Mouse (Mus musculus) kidney, postnatal 4 days (tissue): ENCODE data around the gene Nucb1.
A peak's percentile ranks its signal among the peaks of the same experiment; 100 is the strongest.
"Not testable (repeated sequence)": the region's sequence is repeated elsewhere in the genome, so short reads cannot be mapped to it uniquely, and the experiment has no call there.

Experiments
- DNase-seq, 2 experiments: peaks; one replicate each; pipeline ENCODE4 v3.0.0; 2021; ENCODE audit warnings: mixed read lengths in 2 of 2

Gene Nucb1

GRCm38 (mm10) chr7:45488293-45489204, 21.7 kb downstream of the Nucb1 start, which contains the start of gene Dhdh:
TSS of gene Dhdh (minus strand) at chr7:45488805.
- DNase-seq = peak; percentile 71 to 81

DNA sequence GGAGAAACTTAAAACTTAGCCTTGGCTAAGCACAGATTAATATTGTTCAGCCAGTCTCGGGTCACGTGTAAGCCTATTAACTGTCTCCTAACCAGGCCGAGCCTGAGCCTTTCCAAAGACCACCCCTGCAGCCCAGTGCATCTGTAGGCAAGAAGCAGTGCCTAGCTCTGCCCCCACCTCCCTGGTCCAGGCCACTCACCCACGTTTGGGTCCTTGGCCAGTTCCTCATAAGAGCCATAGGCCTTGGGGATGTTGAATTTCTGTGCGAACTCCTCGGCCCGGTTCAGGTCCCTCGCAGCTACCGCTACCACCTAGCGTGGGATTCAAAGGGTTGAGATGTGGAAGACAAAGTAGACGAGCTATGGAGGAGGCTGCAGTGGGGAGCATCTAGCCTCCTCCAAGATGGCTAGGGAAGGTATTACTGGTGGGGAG, 22.3 kb downstream of the Nucb1 start:
- DNase-seq = no peak

GRCm38 (mm10) chr7:45486761-45487415, 23.3 kb downstream of the Nucb1 start, which contains the start of gene Gm45808:
TSS of gene Gm45808 (minus strand) at chr7:45486811.
- DNase-seq = no peak

- no peak for DNase-seq
Measured at GRCm38 (mm10) chr7:45486158-45486557, 24.0 kb downstream of the Nucb1 start.

GRCm38 (mm10) chr7:45484985-45485384, 25.2 kb downstream of the Nucb1 start:
- not testable (repeated sequence) for DNase-seq

DNA sequence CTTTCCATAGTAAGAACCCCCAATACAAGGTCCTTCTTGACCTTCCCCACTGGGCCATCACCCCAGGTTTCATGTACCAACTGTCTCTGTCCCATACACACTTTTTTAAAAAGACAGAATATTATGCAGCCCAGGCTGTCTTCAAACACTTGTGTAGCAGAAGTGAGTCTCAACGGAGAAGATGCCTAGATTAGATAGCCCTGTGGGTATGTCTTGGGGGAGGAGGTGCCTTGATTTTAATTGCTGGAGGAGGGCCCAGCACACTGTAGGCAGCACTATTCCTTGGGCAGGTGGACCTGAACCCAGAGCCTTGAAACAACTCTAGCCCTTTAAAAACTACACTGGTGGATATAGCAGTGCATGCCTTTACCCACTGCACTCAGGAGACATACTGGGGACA, 28.0 kb downstream of the Nucb1 start:
- DNase-seq = no peak

DNA sequence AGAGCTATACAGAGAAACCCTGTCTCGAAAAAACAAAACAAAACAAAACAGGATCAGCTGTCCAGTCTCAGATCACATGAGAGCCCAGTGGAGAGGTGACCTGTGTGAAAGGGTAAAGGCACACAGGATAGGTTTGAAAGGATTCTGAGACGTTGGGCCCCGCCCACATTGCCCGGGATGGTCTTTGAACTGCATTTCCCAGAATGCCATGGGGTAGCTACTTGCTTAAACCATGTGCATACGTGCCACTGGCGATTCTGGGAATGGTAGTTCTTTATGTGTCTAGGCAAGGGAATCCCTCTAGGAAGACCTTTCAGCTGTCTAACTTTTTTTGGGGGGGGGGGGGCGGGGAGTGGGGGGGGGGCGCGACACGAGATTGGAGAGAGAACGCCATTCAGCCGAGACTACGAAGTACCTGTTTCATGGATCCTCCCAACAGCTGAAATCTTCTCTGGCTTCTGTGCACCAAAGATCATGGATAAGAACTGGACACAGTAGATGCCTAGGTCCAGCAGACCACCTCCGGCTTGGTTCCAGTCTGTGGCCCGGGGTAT, 28.8 kb downstream of the Nucb1 start, which contains the start of gene Tulp2:
TSS of gene Tulp2 (plus strand) at position 504 of the 554 bp plus-strand sequence.
- DNase-seq = peak; percentile 73 to 79

GRCm38 (mm10) chr7:45480310-45480709, 29.9 kb downstream of the Nucb1 start:
- DNase-seq = not testable (repeated sequence)

- DNase-seq = no peak
Measured at GRCm38 (mm10) chr7:45478774-45479173, 31.4 kb downstream of the Nucb1 start.

GRCm38 (mm10) chr7:45477003-45477402, 33.2 kb downstream of the Nucb1 start:
- peak; percentile 76 to 81 for DNase-seq

DNA sequence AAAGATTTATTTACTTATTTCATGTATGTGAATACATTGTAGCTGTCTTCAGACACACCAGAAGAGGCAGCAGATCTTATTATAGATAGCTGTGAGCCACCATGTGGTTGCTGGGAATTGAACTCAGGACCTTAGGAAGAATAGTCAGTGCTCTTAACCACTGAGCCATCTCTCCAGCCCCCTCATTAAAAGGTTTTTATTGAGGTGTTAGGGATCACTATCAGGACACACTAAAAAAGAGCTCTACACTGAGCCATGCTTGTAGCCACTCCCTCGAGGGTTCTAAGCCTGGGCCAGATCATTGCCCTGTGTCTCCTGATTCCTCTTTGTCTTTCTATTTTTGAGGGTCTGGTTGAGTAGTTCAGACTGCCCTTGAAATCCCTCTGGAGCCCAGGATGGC, 33.8 kb downstream of the Nucb1 start:
- no peak for DNase-seq

DNA sequence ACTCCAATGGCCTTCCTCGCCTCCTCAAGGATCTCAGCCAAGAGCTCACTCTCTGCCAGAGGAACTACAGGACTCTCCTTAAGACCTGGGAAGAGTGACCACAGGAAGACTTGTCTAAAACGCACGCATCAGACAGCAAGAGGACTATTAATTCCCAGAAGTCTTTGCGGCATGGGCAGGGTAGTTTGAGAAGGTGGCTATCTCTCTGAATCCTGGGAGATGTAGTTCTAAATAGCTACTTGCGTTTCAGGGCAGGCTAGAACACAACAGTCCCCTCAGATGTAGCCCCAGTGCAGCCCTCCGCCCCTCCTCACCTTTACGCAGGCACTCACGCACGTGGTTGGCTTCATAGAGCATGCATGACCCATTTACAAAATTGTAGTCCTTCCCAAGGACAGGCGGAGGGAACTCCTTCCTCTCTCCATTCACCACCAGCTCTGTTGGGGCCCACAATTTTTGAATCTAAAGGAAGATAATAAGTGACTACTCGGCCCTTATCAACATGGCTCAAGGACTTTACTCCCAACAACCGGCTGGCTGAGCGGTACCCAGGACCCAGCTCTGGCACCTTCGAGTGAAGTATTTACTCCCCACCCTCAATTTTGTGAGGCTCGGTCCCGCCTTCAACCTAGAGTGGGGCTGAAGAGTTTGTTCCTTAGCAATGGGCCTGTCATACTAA, 34.8 kb downstream of the Nucb1 start:
- peak in 1 of 2 experiments; percentile 53 for DNase-seq

DNA sequence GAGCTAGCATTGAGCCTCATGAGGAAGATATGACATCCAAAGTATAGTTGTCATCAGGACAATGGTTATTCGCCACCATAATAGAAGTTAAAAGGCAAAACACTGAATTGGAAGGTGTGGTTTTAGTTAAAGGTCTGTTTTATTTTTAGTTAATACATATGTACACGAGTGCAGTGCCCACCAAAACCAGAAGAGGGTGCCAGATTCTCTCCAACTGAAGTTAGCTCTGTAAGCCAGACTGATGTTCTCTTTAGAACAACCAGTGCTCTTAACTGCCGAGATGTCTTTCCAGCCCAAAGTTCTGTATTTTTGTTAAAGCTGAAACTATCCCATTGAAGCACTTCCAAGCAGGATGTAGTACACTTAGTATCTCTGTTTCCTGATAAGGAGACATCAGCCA, 39.3 kb downstream of the Nucb1 start:
- DNase-seq = peak; percentile 90

DNA sequence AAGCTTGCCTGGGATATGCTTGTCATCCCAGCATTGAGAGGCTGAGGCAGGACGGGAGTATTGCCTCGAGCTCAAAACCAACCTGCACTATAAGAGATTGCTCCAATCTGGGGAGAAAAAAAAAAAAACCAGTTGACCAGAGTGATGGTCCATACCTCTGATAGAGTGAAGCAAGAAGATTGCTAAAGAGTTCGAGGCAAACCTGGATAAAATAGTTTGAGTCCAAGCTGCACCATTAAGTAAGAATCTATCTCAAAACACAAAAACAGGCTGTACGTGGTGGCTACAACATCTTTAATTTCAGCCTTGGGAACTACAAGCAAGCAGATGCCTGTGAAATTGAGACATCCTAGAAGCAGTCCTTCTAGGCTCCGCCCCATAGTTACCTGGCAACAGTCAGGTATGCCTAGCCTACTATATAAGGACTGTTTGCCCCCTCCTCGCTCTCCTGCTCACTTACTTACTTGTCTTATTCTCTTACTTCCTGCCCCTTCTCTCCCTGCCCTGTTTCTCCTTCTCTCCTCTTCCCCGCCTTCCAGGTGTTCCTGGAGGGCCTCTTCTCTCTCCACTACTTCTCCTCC, 43.0 kb downstream of the Nucb1 start:
- DNase-seq = no peak

- DNase-seq = peak; percentile 98
Measured at GRCm38 (mm10) chr7:45466283-45467089, 43.7 kb downstream of the Nucb1 start, which contains the start of gene Bax. TSS of gene Bax (minus strand) at chr7:45466898.

- DNase-seq = peak in 1 of 2 experiments; percentile 42
Measured at GRCm38 (mm10) chr7:45465549-45465948, 44.7 kb downstream of the Nucb1 start.

DNA sequence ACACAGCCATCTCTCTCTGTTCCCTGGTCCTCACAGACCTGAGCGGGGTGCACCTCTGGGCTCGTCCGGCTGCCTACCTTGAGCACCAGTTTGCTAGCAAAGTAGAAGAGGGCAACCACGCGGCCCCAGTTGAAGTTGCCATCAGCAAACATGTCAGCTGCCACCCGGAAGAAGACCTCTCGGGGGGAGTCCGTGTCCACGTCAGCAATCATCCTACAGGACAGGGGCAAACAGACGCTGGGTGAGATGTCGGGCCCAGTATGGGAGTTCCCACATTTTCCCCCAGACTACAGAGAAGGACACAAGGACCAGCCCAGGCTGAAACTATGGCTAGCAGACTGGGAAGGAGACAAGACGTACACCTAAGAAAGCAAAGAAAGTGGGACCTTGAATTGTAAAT, 45.1 kb downstream of the Nucb1 start:
- no peak for DNase-seq

GRCm38 (mm10) chr7:45463987-45464778, 46.0 kb downstream of the Nucb1 start:
- DNase-seq = no peak

GRCm38 (mm10) chr7:45462868-45463267, 47.3 kb downstream of the Nucb1 start:
- DNase-seq = not testable (repeated sequence)

GRCm38 (mm10) chr7:45462325-45462724, 47.9 kb downstream of the Nucb1 start:
- no peak for DNase-seq
